Mouse (Mus musculus): ENCODE measurements around the gene Mydgf.

- TF ChIP-seq POLR2AphosphoS2 (IDR thresholded peaks at IDR 0.05; ENCODE audit: insufficient read length, low read depth) (no peak), MYOD1 (IDR thresholded peaks at IDR 0.05; ENCODE audit: control insufficient read depth in 1 of 3, insufficient read length in 2 of 3, low read depth in 2 of 3) (no peak)
Observed at GRCm38 (mm10) chr17:56202476-56202875, 18.8 kb upstream of the Mydgf start.
